Mouse (Mus musculus): Measurements from ENCODE around the gene Ptprn. TPM values are rescaled to one million over a fixed set of nuclear protein-coding genes. Genes with fewer than 3 reads are reported as not detected.
A peak's percentile ranks its signal among the peaks of the same experiment; 100 is the strongest.

Gene Ptprn
- 100 to 1,000 TPM; 257 to 262 TPM for total RNA-seq (2021)

DNA sequence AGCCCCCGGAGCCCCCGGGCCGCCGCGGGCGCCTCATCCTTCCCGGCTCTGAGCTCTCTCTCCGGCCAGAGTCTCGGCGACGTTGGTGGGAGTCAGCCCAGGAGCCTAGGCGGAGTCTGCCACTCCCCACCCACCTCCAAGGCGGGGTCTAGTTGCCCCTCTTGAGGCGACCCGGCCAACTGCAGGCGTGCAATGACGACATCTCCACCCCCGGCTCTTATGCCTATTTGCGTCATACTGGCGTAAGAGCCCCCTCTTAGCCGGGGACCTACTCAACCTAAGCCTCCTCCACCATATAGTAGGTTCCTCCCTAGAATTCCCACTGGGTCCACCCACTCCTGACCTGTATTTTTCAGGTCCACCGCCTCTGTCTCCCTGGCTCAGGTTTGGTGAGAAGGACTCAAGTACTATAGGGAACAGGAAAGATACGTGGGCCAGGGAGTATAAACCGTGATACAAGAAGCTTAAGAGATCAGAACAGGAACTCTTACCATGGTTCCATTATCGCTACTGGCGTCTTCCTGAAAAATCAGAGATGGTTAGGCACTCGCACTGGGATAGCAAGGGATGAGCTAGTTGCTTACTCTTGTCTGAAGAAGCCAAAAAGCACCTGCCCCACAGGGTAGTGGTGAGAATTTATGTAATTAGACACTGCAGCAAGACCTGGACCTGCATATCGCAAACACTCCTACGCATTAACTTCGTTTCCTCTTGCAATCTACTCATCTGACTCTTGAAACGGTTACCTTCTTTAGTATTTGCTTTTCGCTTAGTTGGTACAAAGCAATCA lies at the start of gene Ptprn:
Gene Ptprn (minus strand): TSS at position 412 of the 790 bp plus-strand sequence.
- intact Hi-C loops (cut with DNase I), result no loop called here
- peak; percentile 74 to 80 for DNase-seq (ENCODE audit: extremely low spot score in 1 of 2, low spot score in 2 of 2)

DNA sequence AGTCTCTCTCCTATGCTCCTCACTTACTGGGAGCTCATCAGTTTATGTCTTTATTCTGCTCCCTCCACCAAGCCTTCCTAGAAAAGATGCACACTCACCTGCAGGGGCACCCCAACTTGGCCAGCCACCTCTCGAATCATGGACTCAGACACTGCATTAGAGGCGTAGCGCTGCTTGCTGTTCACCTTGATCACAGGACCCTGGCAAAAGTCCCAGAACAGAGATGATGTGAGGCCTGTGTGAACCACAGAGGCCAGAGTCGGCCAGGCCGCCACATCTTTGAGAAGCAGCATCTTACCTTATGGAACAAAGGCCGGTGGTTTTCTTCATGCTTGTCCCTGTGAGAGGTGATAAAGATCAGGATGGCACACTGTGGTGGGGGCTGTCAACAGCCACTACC lies 47.4 kb upstream of the Ptprn start:
- DNase-seq (ENCODE audit: extremely low spot score in 1 of 2, low spot score in 2 of 2), result no peak
- intact Hi-C loops (cut with DNase I), result no loop called here

- no peak for DNase-seq (ENCODE audit: extremely low spot score in 1 of 2, low spot score in 2 of 2)
- intact Hi-C loops (cut with DNase I), result no loop called here
Measured at GRCm38 (mm10) chr1:75304662-75305061, 40.4 kb upstream of the Ptprn start.

DNA sequence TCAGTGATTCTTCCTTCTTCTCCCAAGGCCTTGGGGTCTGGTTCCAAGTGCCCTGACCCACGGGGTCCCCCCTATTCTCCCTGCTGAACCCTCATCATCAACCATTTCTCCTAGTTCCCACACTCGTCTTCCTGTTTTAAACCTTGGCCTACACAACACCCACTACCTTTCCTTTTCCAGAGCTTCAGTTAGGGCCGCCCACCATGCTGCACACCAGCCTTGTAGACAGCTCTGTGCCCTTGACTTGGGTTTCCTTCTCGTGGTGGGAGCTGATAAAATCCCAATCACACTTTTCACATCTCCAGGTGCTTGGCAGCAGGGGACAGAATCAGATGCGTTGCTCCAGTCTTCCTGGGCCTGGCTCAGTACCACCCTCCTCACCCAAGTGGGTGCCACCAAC lies 30.0 kb upstream of the Ptprn start:
- no peak for DNase-seq (ENCODE audit: extremely low spot score in 1 of 2, low spot score in 2 of 2)
- intact Hi-C loops (cut with DNase I), result loop anchor here (5.0 kb wide), 1 partner anchor 42 kb away; no protein-coding TSS in a partner anchor

GRCm38 (mm10) chr1:75293331-75293701 lies 29.0 kb upstream of the Ptprn start:
- intact Hi-C loops (cut with DNase I), result loop anchor here (5.0 kb wide), 1 partner anchor 41 kb away; no protein-coding TSS in a partner anchor
- no peak for DNase-seq (ENCODE audit: extremely low spot score in 1 of 2, low spot score in 2 of 2)

GRCm38 (mm10) chr1:75292476-75293330 lies 28.4 kb upstream of the Ptprn start:
- DNase-seq (ENCODE audit: extremely low spot score in 1 of 2, low spot score in 2 of 2), result peak in 1 of 2 experiments; percentile 39
- intact Hi-C loops (cut with DNase I), result loop anchor here (5.0 kb wide), 1 partner anchor 40 kb away; no protein-coding TSS in a partner anchor

DNA sequence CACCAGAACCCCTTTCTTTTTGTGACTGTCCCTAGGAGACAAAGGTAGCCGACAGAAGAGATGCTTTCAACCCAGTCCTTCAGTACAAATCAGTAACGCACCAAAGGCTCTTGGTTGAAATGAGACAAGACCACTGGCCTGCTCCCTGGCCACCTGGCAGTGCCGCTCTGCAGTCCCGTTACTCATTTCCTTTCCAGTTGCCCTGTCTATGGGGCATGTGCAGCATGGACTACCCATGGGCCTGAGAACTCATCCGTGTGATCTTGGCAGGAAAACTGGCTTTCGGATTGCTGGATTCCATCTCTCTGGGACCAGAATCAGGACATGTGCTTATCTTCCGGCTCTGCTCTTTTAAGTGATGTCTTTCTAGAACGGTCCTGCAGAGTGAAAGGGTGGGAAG lies 27.0 kb upstream of the Ptprn start:
- intact Hi-C loops (cut with DNase I), result loop anchor here (5.0 kb wide), 1 partner anchor 39 kb away; no protein-coding TSS in a partner anchor
- DNase-seq (ENCODE audit: extremely low spot score in 1 of 2, low spot score in 2 of 2), result no peak

- DNase-seq (ENCODE audit: extremely low spot score in 1 of 2, low spot score in 2 of 2), result peak in 1 of 2 experiments; percentile 72
- intact Hi-C loops (cut with DNase I), result loop anchor here (5.0 kb wide), 1 partner anchor 38 kb away; no protein-coding TSS in a partner anchor
Measured at GRCm38 (mm10) chr1:75290582-75290981, 26.3 kb upstream of the Ptprn start.

- DNase-seq (ENCODE audit: extremely low spot score in 1 of 2, low spot score in 2 of 2), result no peak
- intact Hi-C loops (cut with DNase I), result loop anchor here (5.0 kb wide), 1 partner anchor 38 kb away; no protein-coding TSS in a partner anchor
Measured at GRCm38 (mm10) chr1:75289888-75290431, 25.7 kb upstream of the Ptprn start.

- intact Hi-C loops (cut with DNase I), result no loop called here
- DNase-seq (ENCODE audit: extremely low spot score in 1 of 2, low spot score in 2 of 2), result peak; percentile 49 to 64
Measured at GRCm38 (mm10) chr1:75289376-75289775, 25.1 kb upstream of the Ptprn start.

- DNase-seq (ENCODE audit: extremely low spot score in 1 of 2, low spot score in 2 of 2), result no peak
- intact Hi-C loops (cut with DNase I), result no loop called here
Measured at GRCm38 (mm10) chr1:75284911-75285310, 20.6 kb upstream of the Ptprn start.

DNA sequence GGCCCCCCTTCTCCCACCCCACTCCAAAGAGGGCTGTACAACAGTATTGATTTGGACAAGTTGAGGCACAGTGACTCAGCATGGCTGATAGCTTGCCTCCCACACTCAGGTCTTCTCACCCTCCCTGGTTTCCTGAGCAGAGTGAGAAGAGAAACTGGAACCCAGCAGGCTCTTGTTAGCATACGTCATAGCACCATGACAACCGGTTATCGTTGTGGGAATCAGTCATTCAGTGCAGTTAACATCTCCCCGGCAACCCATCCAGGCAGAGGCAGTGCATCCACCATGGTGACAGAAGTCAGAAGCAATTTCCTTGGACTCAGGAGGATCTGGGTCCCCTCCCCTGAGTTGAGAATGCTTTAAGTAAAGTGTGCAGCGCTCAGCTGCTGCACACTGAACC lies 18.7 kb upstream of the Ptprn start:
- peak in 1 of 2 experiments; percentile 45 for DNase-seq (ENCODE audit: extremely low spot score in 1 of 2, low spot score in 2 of 2)
- intact Hi-C loops (cut with DNase I), result no loop called here

DNA sequence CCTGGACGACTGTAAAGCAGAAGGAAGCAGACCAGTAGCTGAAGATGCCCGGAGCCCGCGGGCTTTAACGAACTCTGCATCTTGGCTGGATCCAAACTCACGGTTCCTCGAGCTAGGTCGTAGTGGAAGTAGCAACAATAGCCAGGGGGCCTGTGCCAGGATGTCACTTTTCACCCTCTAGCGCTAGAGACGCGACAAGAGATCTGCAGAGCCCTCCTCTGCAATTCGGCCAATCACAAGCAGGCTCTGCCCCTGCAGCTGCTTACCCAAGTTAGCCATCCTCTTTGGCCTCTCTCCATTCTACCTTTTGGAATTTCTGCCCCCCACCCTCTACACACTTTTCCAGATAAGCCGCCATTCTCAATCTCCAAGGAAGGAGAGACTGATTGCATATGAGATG lies 13.9 kb upstream of the Ptprn start, which contains the start of gene Resp18:
Gene Resp18 (minus strand): TSS at position 188 of the 400 bp plus-strand sequence.
- DNase-seq (ENCODE audit: extremely low spot score in 1 of 2, low spot score in 2 of 2), result no peak
- intact Hi-C loops (cut with DNase I), result no loop called here

- intact Hi-C loops (cut with DNase I), result no loop called here
- no peak for DNase-seq (ENCODE audit: extremely low spot score in 1 of 2, low spot score in 2 of 2)
Measured at GRCm38 (mm10) chr1:75277195-75278188, 13.2 kb upstream of the Ptprn start.

GRCm38 (mm10) chr1:75262969-75263951 lies 1.0 kb downstream of the Ptprn start:
- DNase-seq (ENCODE audit: extremely low spot score in 1 of 2, low spot score in 2 of 2), result peak in 1 of 2 experiments; percentile 69
- intact Hi-C loops (cut with DNase I), result no loop called here

GRCm38 (mm10) chr1:75261278-75261677 lies 3.0 kb downstream of the Ptprn start:
- intact Hi-C loops (cut with DNase I), result no loop called here
- no peak for DNase-seq (ENCODE audit: extremely low spot score in 1 of 2, low spot score in 2 of 2)

DNA sequence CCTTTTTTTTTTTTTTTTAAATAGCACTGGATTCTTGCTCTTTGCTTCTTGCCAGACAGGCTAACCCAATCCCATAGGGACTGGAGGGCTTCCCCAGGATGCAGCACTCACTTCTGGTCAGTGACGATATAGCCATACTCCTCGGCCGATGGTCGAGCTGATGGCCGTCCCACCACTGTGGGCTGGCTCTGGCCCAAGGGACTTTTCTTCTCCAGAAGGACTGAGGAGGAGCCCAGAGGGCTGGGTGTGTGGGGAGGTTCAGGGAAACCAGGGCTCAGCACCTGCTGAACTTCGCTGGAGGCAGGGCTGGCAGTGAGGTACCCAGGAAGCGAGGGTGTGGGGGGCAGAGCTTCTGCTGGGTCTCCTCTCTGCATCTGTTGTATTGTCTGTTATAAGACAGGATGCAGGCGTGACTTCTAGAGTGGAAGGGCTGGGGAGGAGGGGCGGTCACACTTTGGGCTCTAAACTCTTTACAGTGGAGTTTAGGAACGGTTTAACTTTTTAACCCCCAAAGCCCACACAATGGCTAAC lies 8.7 kb downstream of the Ptprn start:
- no peak for DNase-seq (ENCODE audit: extremely low spot score in 1 of 2, low spot score in 2 of 2)
- intact Hi-C loops (cut with DNase I), result no loop called here
